Mouse (Mus musculus): ENCODE data around the gene Ola1. TPM values are rescaled to one million over a fixed set of nuclear protein-coding genes. Genes with fewer than 3 reads are reported as not detected.

Ola1 gene
- polyA plus RNA-seq, 1 experiment: 8.1 TPM

- H3K27ac ChIP-seq (ENCODE audit: control insufficient read depth, insufficient read depth, low read depth, low read length): no peak overlapping the region
- H3K4me1 ChIP-seq (ENCODE audit: control insufficient read depth, insufficient read depth, low read length): no peaks in the 10 kb centered on the region
- no peak overlapping the region for H3K4me3 ChIP-seq (ENCODE audit: control insufficient read depth, low read depth, low read length)
- no peak for TF ChIP-seq POLR2A (IDR thresholded peaks at IDR 0.05; ENCODE audit: control insufficient read depth, low read depth, low read length)
- TF ChIP-seq CTCF (IDR thresholded peaks at IDR 0.05; ENCODE audit: control insufficient read depth, insufficient read depth, insufficient replicate concordance, low read depth, low read length): no peak
- no peaks in the 10 kb centered on the region for H3K36me3 ChIP-seq (ENCODE audit: control insufficient read depth, insufficient read depth, low read length)
- H3K27me3 ChIP-seq (ENCODE audit: control insufficient read depth, insufficient read depth, low read length): no peaks in the 10 kb centered on the region
These were observed 14.4 kb downstream of the Ola1 start for GRCm38 (mm10) chr2:73204328-73204727.

GRCm38 (mm10) chr2:73188488-73188887 lies 30.2 kb downstream of the Ola1 start:
- H3K4me1 ChIP-seq (ENCODE audit: control insufficient read depth, insufficient read depth, low read length): no peaks in the 10 kb centered on the region
- no peak overlapping the region for H3K4me3 ChIP-seq (ENCODE audit: control insufficient read depth, low read depth, low read length)
- no peak overlapping the region for H3K27ac ChIP-seq (ENCODE audit: control insufficient read depth, insufficient read depth, low read depth, low read length)
- H3K36me3 ChIP-seq (ENCODE audit: control insufficient read depth, insufficient read depth, low read length): no peaks in the 10 kb centered on the region
- no peak for TF ChIP-seq CTCF (IDR thresholded peaks at IDR 0.05; ENCODE audit: control insufficient read depth, insufficient read depth, insufficient replicate concordance, low read depth, low read length)
- TF ChIP-seq POLR2A (IDR thresholded peaks at IDR 0.05; ENCODE audit: control insufficient read depth, low read depth, low read length): no peak
- H3K27me3 ChIP-seq (ENCODE audit: control insufficient read depth, insufficient read depth, low read length): no peaks in the 10 kb centered on the region

DNA sequence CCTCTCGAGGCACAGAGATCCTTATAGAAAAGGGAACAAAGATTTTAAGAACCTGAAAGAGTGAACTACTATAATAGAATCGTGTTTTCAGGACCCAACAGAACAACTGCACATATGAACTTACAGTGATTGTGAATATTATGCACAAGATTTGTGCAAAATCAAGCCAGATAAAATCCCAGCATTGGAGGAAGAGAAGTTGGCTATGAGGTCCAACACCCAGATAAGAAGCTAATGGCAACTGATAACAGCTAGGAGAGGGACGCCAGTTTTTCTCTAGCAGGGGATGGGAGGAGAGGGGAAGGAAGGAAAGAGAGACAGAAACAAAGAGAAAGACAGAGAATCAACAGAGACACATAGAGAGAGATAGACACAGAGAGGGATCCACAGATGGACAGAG lies 33.5 kb downstream of the Ola1 start:
- H3K27me3 ChIP-seq (ENCODE audit: control insufficient read depth, insufficient read depth, low read length): no peaks in the 10 kb centered on the region
- no peak overlapping the region for H3K4me3 ChIP-seq (ENCODE audit: control insufficient read depth, low read depth, low read length)
- no peaks in the 10 kb centered on the region for H3K36me3 ChIP-seq (ENCODE audit: control insufficient read depth, insufficient read depth, low read length)
- TF ChIP-seq POLR2A (IDR thresholded peaks at IDR 0.05; ENCODE audit: control insufficient read depth, low read depth, low read length) (no peak), CTCF (IDR thresholded peaks at IDR 0.05; ENCODE audit: control insufficient read depth, insufficient read depth, insufficient replicate concordance, low read depth, low read length) (no peak)
- no peaks in the 10 kb centered on the region for H3K4me1 ChIP-seq (ENCODE audit: control insufficient read depth, insufficient read depth, low read length)
- H3K27ac ChIP-seq (ENCODE audit: control insufficient read depth, insufficient read depth, low read depth, low read length): no peak overlapping the region

DNA sequence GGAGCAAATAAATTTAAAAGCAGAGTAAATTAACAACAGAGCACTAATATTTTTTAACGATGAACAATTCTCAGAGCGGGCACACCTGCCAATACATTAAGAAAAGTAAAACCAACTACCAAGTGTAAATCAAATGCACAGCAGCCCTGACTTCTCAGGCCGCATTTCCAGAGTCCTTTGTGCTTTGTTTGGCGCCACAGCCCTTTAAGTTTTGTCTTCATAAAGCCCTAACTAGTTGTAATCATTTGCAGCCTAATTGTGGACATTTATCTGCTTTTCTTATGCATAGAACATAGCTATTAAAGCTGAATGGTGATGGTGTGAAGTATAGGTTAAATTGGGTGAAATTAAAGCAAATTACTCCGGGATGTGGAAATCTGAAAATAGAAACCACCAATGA lies 49.2 kb downstream of the Ola1 start:
- H3K4me1 ChIP-seq (ENCODE audit: control insufficient read depth, insufficient read depth, low read length): no peaks in the 10 kb centered on the region
- H3K27me3 ChIP-seq (ENCODE audit: control insufficient read depth, insufficient read depth, low read length): no peaks in the 10 kb centered on the region
- TF ChIP-seq CTCF (IDR thresholded peaks at IDR 0.05; ENCODE audit: control insufficient read depth, insufficient read depth, insufficient replicate concordance, low read depth, low read length) (no peak), POLR2A (IDR thresholded peaks at IDR 0.05; ENCODE audit: control insufficient read depth, low read depth, low read length) (no peak)
- H3K4me3 ChIP-seq (ENCODE audit: control insufficient read depth, low read depth, low read length): no peak overlapping the region
- no peaks in the 10 kb centered on the region for H3K36me3 ChIP-seq (ENCODE audit: control insufficient read depth, insufficient read depth, low read length)
- no peak overlapping the region for H3K27ac ChIP-seq (ENCODE audit: control insufficient read depth, insufficient read depth, low read depth, low read length)

- TF ChIP-seq CTCF (IDR thresholded peaks at IDR 0.05; ENCODE audit: control insufficient read depth, insufficient read depth, insufficient replicate concordance, low read depth, low read length) (no peak), POLR2A (IDR thresholded peaks at IDR 0.05; ENCODE audit: control insufficient read depth, low read depth, low read length) (no peak)
- H3K27ac ChIP-seq (ENCODE audit: control insufficient read depth, insufficient read depth, low read depth, low read length): no peak overlapping the region
- no peak overlapping the region for H3K4me3 ChIP-seq (ENCODE audit: control insufficient read depth, low read depth, low read length)
- H3K36me3 ChIP-seq (ENCODE audit: control insufficient read depth, insufficient read depth, low read length): no peaks in the 10 kb centered on the region
- H3K4me1 ChIP-seq (ENCODE audit: control insufficient read depth, insufficient read depth, low read length): no peaks in the 10 kb centered on the region
- no peaks in the 10 kb centered on the region for H3K27me3 ChIP-seq (ENCODE audit: control insufficient read depth, insufficient read depth, low read length)
These were observed 51.6 kb downstream of the Ola1 start for GRCm38 (mm10) chr2:73167126-73167525.

DNA sequence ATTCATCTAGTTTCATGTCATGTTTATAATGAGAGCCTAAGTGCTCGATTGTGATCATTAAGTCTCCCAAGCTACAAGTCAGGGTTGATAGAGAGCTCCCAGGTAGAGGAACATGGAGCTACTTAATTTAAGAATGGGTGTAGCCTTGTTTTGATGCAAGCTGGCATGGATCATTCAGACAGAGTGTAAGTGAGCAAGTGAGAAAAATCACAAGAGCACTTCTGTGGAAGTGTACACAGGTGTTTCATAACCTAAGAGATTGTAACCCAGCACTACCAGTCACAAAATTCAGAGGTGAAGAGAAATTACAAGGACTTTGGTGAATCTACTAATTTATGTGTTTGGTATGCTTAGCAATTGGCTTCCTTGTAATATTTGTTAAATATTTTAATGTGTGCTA lies 54.1 kb downstream of the Ola1 start:
- Histone ChIP-seq H3K36me3 (ENCODE audit: control insufficient read depth, insufficient read depth, low read length) (no peaks in the 10 kb centered on the region), H3K27ac (ENCODE audit: control insufficient read depth, insufficient read depth, low read depth, low read length) (no peak overlapping the region), H3K4me3 (ENCODE audit: control insufficient read depth, low read depth, low read length) (no peak overlapping the region), H3K4me1 (ENCODE audit: control insufficient read depth, insufficient read depth, low read length) (no peaks in the 10 kb centered on the region), H3K27me3 (ENCODE audit: control insufficient read depth, insufficient read depth, low read length) (no peaks in the 10 kb centered on the region)
- TF ChIP-seq CTCF (IDR thresholded peaks at IDR 0.05; ENCODE audit: control insufficient read depth, insufficient read depth, insufficient replicate concordance, low read depth, low read length) (no peak), POLR2A (IDR thresholded peaks at IDR 0.05; ENCODE audit: control insufficient read depth, low read depth, low read length) (no peak)

GRCm38 (mm10) chr2:73160772-73161171 lies 58.0 kb downstream of the Ola1 start:
- Histone ChIP-seq H3K36me3 (ENCODE audit: control insufficient read depth, insufficient read depth, low read length) (no peaks in the 10 kb centered on the region), H3K4me3 (ENCODE audit: control insufficient read depth, low read depth, low read length) (no peak overlapping the region), H3K27me3 (ENCODE audit: control insufficient read depth, insufficient read depth, low read length) (no peaks in the 10 kb centered on the region), H3K27ac (ENCODE audit: control insufficient read depth, insufficient read depth, low read depth, low read length) (no peak overlapping the region), H3K4me1 (ENCODE audit: control insufficient read depth, insufficient read depth, low read length) (no peaks in the 10 kb centered on the region)
- TF ChIP-seq CTCF (IDR thresholded peaks at IDR 0.05; ENCODE audit: control insufficient read depth, insufficient read depth, insufficient replicate concordance, low read depth, low read length): no peak
- TF ChIP-seq POLR2A (IDR thresholded peaks at IDR 0.05; ENCODE audit: control insufficient read depth, low read depth, low read length): no peak

- Histone ChIP-seq H3K36me3 (ENCODE audit: control insufficient read depth, insufficient read depth, low read length) (no peaks in the 10 kb centered on the region), H3K27ac (ENCODE audit: control insufficient read depth, insufficient read depth, low read depth, low read length) (no peak overlapping the region), H3K27me3 (ENCODE audit: control insufficient read depth, insufficient read depth, low read length) (no peaks in the 10 kb centered on the region), H3K4me3 (ENCODE audit: control insufficient read depth, low read depth, low read length) (no peak overlapping the region), H3K4me1 (ENCODE audit: control insufficient read depth, insufficient read depth, low read length) (no peaks in the 10 kb centered on the region)
- TF ChIP-seq POLR2A (IDR thresholded peaks at IDR 0.05; ENCODE audit: control insufficient read depth, low read depth, low read length): no peak
- no peak for TF ChIP-seq CTCF (IDR thresholded peaks at IDR 0.05; ENCODE audit: control insufficient read depth, insufficient read depth, insufficient replicate concordance, low read depth, low read length)
These were observed 61.5 kb downstream of the Ola1 start for GRCm38 (mm10) chr2:73157202-73157601.

Measured in testis, adult 2 months (tissue).